Mouse (Mus musculus) limb, embryonic 14.5 days (tissue): ENCODE measurements around the gene Fam20b. TPM values are rescaled to one million over a fixed set of nuclear protein-coding genes. Genes with fewer than 3 reads are reported as not detected.

Source experiments
- ATAC-seq: fragments of 200-750 bp; cut with Nextera tagmentation; 2 replicates; pipeline ENCODE4 v1.8.0; 2017; ENCODE audit warnings: low read depth, moderate number of reproducible peaks, moderate TSS enrichment; ENCODE audit not compliant: low FRiP score
- DNase-seq: peaks from one replicate; pipeline ENCODE4 v3.0.0-alpha.2; 2015; ENCODE audit warnings: low spot score
- H3K27ac ChIP-seq: fragments of 300-500 bp; sonication (generic); replicated peaks from 2 replicates; pipeline ENCODE4 v1.5.1; 2014; ENCODE audit warnings: low read depth, mild to moderate bottlenecking, low read length, moderate library complexity, mixed read lengths
- H3K27me3 ChIP-seq: fragments of 300-500 bp; sonication (generic); 2 replicates; pipeline ENCODE4 v1.6.1; 2014; ENCODE audit warnings: low read length, mixed read lengths; ENCODE audit not compliant: control insufficient read depth, insufficient read depth
- H3K36me3 ChIP-seq: fragments of 300-500 bp; sonication (generic); 2 replicates; pipeline ENCODE4 v1.6.1; 2014; ENCODE audit warnings: mild to moderate bottlenecking, low read length, moderate library complexity, mixed read lengths; ENCODE audit not compliant: control insufficient read depth, insufficient read depth
- H3K4me1 ChIP-seq: fragments of 300-500 bp; sonication (generic); 2 replicates; pipeline ENCODE4 v1.6.1; 2014; ENCODE audit warnings: antibody characterized with exemption, low read length, mixed read lengths; ENCODE audit not compliant: control insufficient read depth, insufficient read depth
- H3K4me2 ChIP-seq: fragments of 300-500 bp; sonication (generic); replicated peaks from 2 replicates; pipeline ENCODE4 v1.6.1; 2014; ENCODE audit warnings: low read depth, mild to moderate bottlenecking, low read length, moderate library complexity; ENCODE audit not compliant: severe bottlenecking
- H3K4me3 ChIP-seq: fragments of 300-500 bp; sonication (generic); replicated peaks from 2 replicates; pipeline ENCODE4 v1.5.1; 2014; ENCODE audit warnings: low read length
- H3K9ac ChIP-seq: fragments of 300-500 bp; sonication (generic); 2 replicates; pipeline ENCODE4 v1.6.1; 2014; ENCODE audit warnings: mild to moderate bottlenecking, low read depth, low read length, moderate library complexity; ENCODE audit not compliant: severe bottlenecking
- H3K9me3 ChIP-seq: fragments of 300-500 bp; sonication (generic); 2 replicates; pipeline ENCODE4 v1.6.1; 2016; ENCODE audit warnings: low read length; ENCODE audit not compliant: control insufficient read depth
- POLR2A ChIP-seq: fragments of 200-500 bp; IDR thresholded peaks from 2 replicates; pipeline ENCODE4 v1.8.0; 2012; ENCODE audit warnings: inconsistent platforms, mild to moderate bottlenecking, moderate library complexity, borderline replicate concordance; ENCODE audit not compliant: insufficient read depth, insufficient read length; ENCODE audit errors: extremely low read depth
- WGBS: fragments of 180-500 bp; shearing (Covaris S2); extraction: QIAGEN DNeasy Blood & Tissue Kit; methylation state at CpG from one replicate; pipeline ENCODE4 v1.1.7; 2014; 5-methylcytosine and 5-hydroxymethylcytosine counted together
- polyA plus RNA-seq, 2 experiments: library from polyadenylated mRNA; depleted of rRNA in 1 of 2; stranded (reverse) in 1 of 2; unstranded in 1 of 2; fragments of >200 nt; fragmentation: Nextera tagmentation in 1 of 2; extraction: Ambion mirVana in 1 of 2; gene quantifications; 2 replicates each; pipeline versions ENCODE4 v1.2.1 to v1.2.3; 2012 to 2014

Fam20b gene
- polyA plus RNA-seq, 2 experiments = 33.5 to 35.8 TPM

GRCm38 (mm10) chr1:156702151-156702550 is 16.7 kb downstream of the Fam20b start:
- TF ChIP-seq POLR2A = no peak
- H3K27ac ChIP-seq = no peak overlapping the region
- no peak overlapping the region for H3K9ac ChIP-seq
- peaks cover 61% of the 10 kb centered on the region for H3K36me3 ChIP-seq
- no peak overlapping the region for H3K4me2 ChIP-seq
- H3K4me3 ChIP-seq = no peak overlapping the region
- 84% methylated on average over 7 of the region's 7 CpGs for WGBS
- H3K9me3 ChIP-seq = no peaks in the 10 kb centered on the region
- no peaks in the 10 kb centered on the region for H3K4me1 ChIP-seq
- no peaks in the 10 kb centered on the region for H3K27me3 ChIP-seq
- DNase-seq (no peak), ATAC-seq (no peak)

GRCm38 (mm10) chr1:156686025-156686661 is 32.7 kb downstream of the Fam20b start:
- WGBS = 63% methylated on average over 7 of the region's 7 CpGs
- Histone ChIP-seq H3K27ac (no peak overlapping the region), H3K27me3 (no peaks in the 10 kb centered on the region), H3K4me2 (no peak overlapping the region), H3K9ac (no peak overlapping the region), H3K4me3 (no peak overlapping the region), H3K9me3 (no peaks in the 10 kb centered on the region), H3K36me3 (peaks cover 83% of the 10 kb centered on the region), H3K4me1 (no peaks in the 10 kb centered on the region)
- ATAC-seq (no peak), DNase-seq (no peak)
- TF ChIP-seq POLR2A = no peak

GRCm38 (mm10) chr1:156679599-156679998 is 39.3 kb downstream of the Fam20b start:
- H3K4me3 ChIP-seq = no peak overlapping the region
- no peak overlapping the region for H3K27ac ChIP-seq
- H3K4me1 ChIP-seq = no peaks in the 10 kb centered on the region
- H3K9me3 ChIP-seq = no peaks in the 10 kb centered on the region
- no peak for TF ChIP-seq POLR2A
- no peaks in the 10 kb centered on the region for H3K27me3 ChIP-seq
- DNase-seq (no peak), ATAC-seq (no peak)
- peaks cover 34% of the 10 kb centered on the region for H3K36me3 ChIP-seq
- WGBS = 90% methylated on average over 9 of the region's 9 CpGs
- H3K4me2 ChIP-seq = no peak overlapping the region
- H3K9ac ChIP-seq = no peak overlapping the region

- Histone ChIP-seq H3K9me3 (no peaks in the 10 kb centered on the region), H3K9ac (no peak overlapping the region), H3K4me3 (no peak overlapping the region), H3K4me1 (peaks cover 8% of the 10 kb centered on the region), H3K27ac (no peak overlapping the region), H3K27me3 (no peaks in the 10 kb centered on the region), H3K4me2 (no peak overlapping the region), H3K36me3 (peaks cover 17% of the 10 kb centered on the region)
- TF ChIP-seq POLR2A = no peak
- DNase-seq (no peak), ATAC-seq (no peak)
- 85% methylated on average over 3 of the region's 3 CpGs for WGBS
These were observed 41.7 kb downstream of the Fam20b start for GRCm38 (mm10) chr1:156677230-156677629.

GRCm38 (mm10) chr1:156676596-156676995 is 42.3 kb downstream of the Fam20b start:
- Histone ChIP-seq H3K4me3 (no peak overlapping the region), H3K9ac (no peak overlapping the region)

More at GRCm38 (mm10) chr1:156676596-156676995, 42.3 kb downstream of the Fam20b start:
- DNase-seq (no peak), ATAC-seq (no peak)
- Histone ChIP-seq H3K4me1 (peaks cover 8% of the 10 kb centered on the region), H3K36me3 (peaks cover 17% of the 10 kb centered on the region), H3K27me3 (no peaks in the 10 kb centered on the region), H3K9me3 (no peaks in the 10 kb centered on the region), H3K27ac (no peak overlapping the region), H3K4me2 (no peak overlapping the region)
- no peak for TF ChIP-seq POLR2A
- 77% methylated on average over 5 of the region's 5 CpGs for WGBS
